Mouse (Mus musculus): ENCODE results near the gene Npsr1. TPM values are rescaled to one million over a fixed set of nuclear protein-coding genes. Genes with fewer than 3 reads are reported as not detected.

The Npsr1 gene
- total RNA-seq, 1 experiment = not detected

DNA sequence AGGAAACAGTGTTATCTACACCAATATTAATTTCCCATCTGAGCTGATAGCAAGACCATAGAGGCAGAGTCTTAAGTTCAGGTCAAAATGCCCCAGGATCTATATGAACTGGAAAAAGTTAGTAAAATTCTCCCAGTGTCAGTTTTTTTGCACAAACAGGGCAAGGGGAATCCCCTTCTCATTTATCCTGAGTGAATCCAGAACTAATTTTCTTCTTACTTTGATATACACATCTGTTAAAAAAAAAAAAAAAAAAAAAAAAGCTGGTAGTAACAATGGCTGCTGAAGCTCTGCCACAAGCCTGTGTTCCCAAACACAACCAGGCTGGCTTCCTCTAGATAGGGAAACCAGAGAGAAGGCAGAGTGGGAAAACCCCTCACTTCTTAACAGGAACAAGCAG is 5.9 kb upstream of the Npsr1 start:
- H3K9me3 ChIP-seq (ENCODE audit: control insufficient read depth, insufficient read depth, low read depth, low read length) = no peaks in the 10 kb centered on the region
- no peak overlapping the region for H3K9ac ChIP-seq (ENCODE audit: insufficient read depth, low read depth, low read length, poor library complexity, severe bottlenecking)

DNA sequence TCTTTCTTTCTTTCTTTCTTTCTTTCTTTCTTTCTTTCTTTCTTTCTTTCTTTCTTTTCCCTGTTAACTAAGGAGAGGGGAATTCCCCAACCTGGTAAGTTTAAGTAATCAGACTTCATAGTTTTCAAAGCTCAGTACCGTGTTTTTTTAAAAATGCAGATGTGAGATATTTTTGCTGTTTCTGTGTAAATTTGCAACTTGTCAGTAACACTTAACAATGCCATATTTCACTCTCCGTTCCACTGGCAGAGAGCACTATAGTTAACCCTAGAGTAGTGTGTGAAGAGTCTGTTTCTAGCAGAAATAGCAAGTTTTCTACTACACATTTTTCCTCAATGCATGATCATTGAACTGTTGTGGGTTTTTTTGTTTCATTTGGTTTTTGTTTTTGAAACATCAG is 730 bp downstream of the Npsr1 start:
- Histone ChIP-seq H3K9ac (ENCODE audit: insufficient read depth, low read depth, low read length, poor library complexity, severe bottlenecking) (no peak overlapping the region), H3K9me3 (ENCODE audit: control insufficient read depth, insufficient read depth, low read depth, low read length) (no peaks in the 10 kb centered on the region), H3K4me3 (ENCODE audit: insufficient read depth in 1 of 2, low read depth in 1 of 2, low read length in 2 of 2, poor library complexity in 1 of 2, severe bottlenecking in 1 of 2) (no peak overlapping the region), H3K27ac (ENCODE audit: insufficient read depth, low read depth, low read length, poor library complexity, severe bottlenecking) (no peak overlapping the region), H3K4me1 (ENCODE audit: control insufficient read depth in 2 of 2, insufficient read depth in 2 of 2, low read length in 2 of 2, poor library complexity in 1 of 2) (no peaks in the 10 kb centered on the region), H3K36me3 (ENCODE audit: control insufficient read depth, insufficient read depth, low read length, poor library complexity, severe bottlenecking) (no peaks in the 10 kb centered on the region)
- TF ChIP-seq ZC3H11A (IDR thresholded peaks at IDR 0.05; ENCODE audit: borderline replicate concordance, low read depth, low read length) (no peak), HCFC1 (IDR thresholded peaks at IDR 0.05; ENCODE audit: borderline replicate concordance, insufficient read depth, low read length) (no peak), CHD2 (IDR thresholded peaks at IDR 0.05; ENCODE audit: low read depth, low read length) (no peak), MAFK (IDR thresholded peaks at IDR 0.05; ENCODE audit: insufficient read depth, low read depth, low read length) (no peak), ZNF384 (IDR thresholded peaks at IDR 0.05; ENCODE audit: low read depth, low read length) (no peak)
- no peak for DNase-seq (ENCODE audit: low read depth, low spot score)
- in situ Hi-C loops (cut with MboI; ENCODE audit: low sequenced_read_pairs in 2 of 2, unreplicated experiment in 2 of 2) = no loop called here

More for the DNA sequence above, 5.9 kb upstream of the Npsr1 start:
- Histone ChIP-seq H3K4me1 (ENCODE audit: control insufficient read depth in 2 of 2, insufficient read depth in 2 of 2, low read length in 2 of 2, poor library complexity in 1 of 2) (no peaks in the 10 kb centered on the region), H3K36me3 (ENCODE audit: control insufficient read depth, insufficient read depth, low read length, poor library complexity, severe bottlenecking) (no peaks in the 10 kb centered on the region), H3K4me3 (ENCODE audit: insufficient read depth in 1 of 2, low read depth in 1 of 2, low read length in 2 of 2, poor library complexity in 1 of 2, severe bottlenecking in 1 of 2) (no peak overlapping the region), H3K27ac (ENCODE audit: insufficient read depth, low read depth, low read length, poor library complexity, severe bottlenecking) (no peak overlapping the region)
- TF ChIP-seq CHD2 (IDR thresholded peaks at IDR 0.05; ENCODE audit: low read depth, low read length) = no peak
- no peak for TF ChIP-seq MAFK (IDR thresholded peaks at IDR 0.05; ENCODE audit: insufficient read depth, low read depth, low read length)
- no peak for TF ChIP-seq HCFC1 (IDR thresholded peaks at IDR 0.05; ENCODE audit: borderline replicate concordance, insufficient read depth, low read length)
- no peak for DNase-seq (ENCODE audit: low read depth, low spot score)
- in situ Hi-C loops (cut with MboI; ENCODE audit: low sequenced_read_pairs in 2 of 2, unreplicated experiment in 2 of 2) = no loop called here

DNA sequence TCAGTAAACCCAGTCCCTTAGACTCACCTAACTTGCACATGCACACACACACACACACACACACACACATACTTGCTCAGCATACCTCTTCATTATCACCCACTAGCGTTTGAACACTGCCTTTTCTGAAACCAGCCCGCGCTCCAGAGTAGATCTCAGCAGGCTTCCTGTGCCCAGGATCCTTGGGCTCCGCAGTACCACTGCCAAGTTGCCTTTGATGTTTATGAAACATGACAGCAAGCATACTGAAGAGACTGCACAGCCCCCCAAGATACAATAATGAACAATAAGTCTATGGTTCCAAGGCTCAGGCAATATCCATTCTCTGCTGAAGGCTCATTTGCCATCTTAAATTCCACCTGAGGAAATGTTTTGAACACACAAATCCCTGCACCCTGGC is 1.8 kb downstream of the Npsr1 start:
- Histone ChIP-seq H3K9me3 (ENCODE audit: control insufficient read depth, insufficient read depth, low read depth, low read length) (no peaks in the 10 kb centered on the region), H3K4me3 (ENCODE audit: insufficient read depth in 1 of 2, low read depth in 1 of 2, low read length in 2 of 2, poor library complexity in 1 of 2, severe bottlenecking in 1 of 2) (no peak overlapping the region), H3K36me3 (ENCODE audit: control insufficient read depth, insufficient read depth, low read length, poor library complexity, severe bottlenecking) (no peaks in the 10 kb centered on the region), H3K27ac (ENCODE audit: insufficient read depth, low read depth, low read length, poor library complexity, severe bottlenecking) (no peak overlapping the region), H3K4me1 (ENCODE audit: control insufficient read depth in 2 of 2, insufficient read depth in 2 of 2, low read length in 2 of 2, poor library complexity in 1 of 2) (no peaks in the 10 kb centered on the region), H3K9ac (ENCODE audit: insufficient read depth, low read depth, low read length, poor library complexity, severe bottlenecking) (no peak overlapping the region)
- TF ChIP-seq ZC3H11A (IDR thresholded peaks at IDR 0.05; ENCODE audit: borderline replicate concordance, low read depth, low read length) (no peak), MAFK (IDR thresholded peaks at IDR 0.05; ENCODE audit: insufficient read depth, low read depth, low read length) (no peak), CHD2 (IDR thresholded peaks at IDR 0.05; ENCODE audit: low read depth, low read length) (no peak), HCFC1 (IDR thresholded peaks at IDR 0.05; ENCODE audit: borderline replicate concordance, insufficient read depth, low read length) (no peak), ZNF384 (IDR thresholded peaks at IDR 0.05; ENCODE audit: low read depth, low read length) (no peak)
- in situ Hi-C loops (cut with MboI; ENCODE audit: low sequenced_read_pairs in 2 of 2, unreplicated experiment in 2 of 2) = no loop called here
- no peak for DNase-seq (ENCODE audit: low read depth, low spot score)

DNA sequence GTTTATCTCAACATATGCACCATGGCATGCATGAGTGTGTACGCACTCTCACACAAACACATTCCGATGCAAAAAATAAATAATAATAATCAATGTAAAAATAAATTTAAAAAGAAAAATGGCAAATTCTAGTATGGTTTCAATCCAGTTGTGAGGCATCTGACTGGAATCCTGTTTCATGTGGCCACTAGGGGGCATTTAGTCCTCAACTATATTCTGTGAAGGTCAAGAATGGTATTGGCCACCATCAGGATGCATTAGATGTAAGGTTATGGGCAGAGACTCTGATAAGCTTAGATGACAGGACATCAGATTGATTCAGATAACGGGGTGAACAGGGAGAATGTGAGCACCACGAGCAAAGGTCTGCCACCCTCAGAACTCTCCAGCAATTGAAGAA is 21.6 kb downstream of the Npsr1 start:
- in situ Hi-C loops (cut with MboI; ENCODE audit: low sequenced_read_pairs in 2 of 2, unreplicated experiment in 2 of 2) = no loop called here
- no peaks in the 10 kb centered on the region for H3K36me3 ChIP-seq (ENCODE audit: control insufficient read depth, insufficient read depth, low read length, poor library complexity, severe bottlenecking)
- no peak overlapping the region for H3K27ac ChIP-seq (ENCODE audit: insufficient read depth, low read depth, low read length, poor library complexity, severe bottlenecking)
- H3K9ac ChIP-seq (ENCODE audit: insufficient read depth, low read depth, low read length, poor library complexity, severe bottlenecking) = no peak overlapping the region
- peak; percentile 12 for DNase-seq (ENCODE audit: low read depth, low spot score)
- peak; percentile 66 for TF ChIP-seq ZC3H11A (IDR thresholded peaks at IDR 0.05; ENCODE audit: borderline replicate concordance, low read depth, low read length)
- no peak for TF ChIP-seq ZNF384 (IDR thresholded peaks at IDR 0.05; ENCODE audit: low read depth, low read length)
- H3K4me1 ChIP-seq (ENCODE audit: control insufficient read depth in 2 of 2, insufficient read depth in 2 of 2, low read length in 2 of 2, poor library complexity in 1 of 2) = no peaks in the 10 kb centered on the region
- H3K9me3 ChIP-seq (ENCODE audit: control insufficient read depth, insufficient read depth, low read depth, low read length) = no peaks in the 10 kb centered on the region
- no peak overlapping the region for H3K4me3 ChIP-seq (ENCODE audit: insufficient read depth in 1 of 2, low read depth in 1 of 2, low read length in 2 of 2, poor library complexity in 1 of 2, severe bottlenecking in 1 of 2)

DNA sequence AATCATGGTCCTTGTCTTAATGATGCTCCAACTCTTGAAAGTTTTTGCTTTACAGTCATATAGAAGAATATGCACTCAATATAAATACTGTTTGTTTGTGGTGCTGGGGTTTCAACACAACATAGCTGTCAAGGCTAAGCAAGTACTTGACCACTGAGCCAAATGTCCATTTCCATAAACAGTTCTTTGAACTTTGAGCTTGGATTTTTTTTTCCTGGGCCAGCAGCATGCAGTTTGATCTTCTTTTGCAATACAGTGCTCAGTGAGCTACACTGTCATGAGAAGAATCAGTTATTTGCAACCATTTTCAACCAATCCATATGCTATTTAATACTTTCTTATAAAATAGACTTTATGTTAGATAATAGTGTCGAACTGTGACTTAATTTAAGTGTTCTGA is 35.3 kb downstream of the Npsr1 start:
- Histone ChIP-seq H3K36me3 (ENCODE audit: control insufficient read depth, insufficient read depth, low read length, poor library complexity, severe bottlenecking) (no peaks in the 10 kb centered on the region), H3K4me3 (ENCODE audit: insufficient read depth in 1 of 2, low read depth in 1 of 2, low read length in 2 of 2, poor library complexity in 1 of 2, severe bottlenecking in 1 of 2) (no peak overlapping the region), H3K9me3 (ENCODE audit: control insufficient read depth, insufficient read depth, low read depth, low read length) (no peaks in the 10 kb centered on the region), H3K27ac (ENCODE audit: insufficient read depth, low read depth, low read length, poor library complexity, severe bottlenecking) (no peak overlapping the region), H3K9ac (ENCODE audit: insufficient read depth, low read depth, low read length, poor library complexity, severe bottlenecking) (no peak overlapping the region), H3K4me1 (ENCODE audit: control insufficient read depth in 2 of 2, insufficient read depth in 2 of 2, low read length in 2 of 2, poor library complexity in 1 of 2) (no peaks in the 10 kb centered on the region)
- TF ChIP-seq ZNF384 (IDR thresholded peaks at IDR 0.05; ENCODE audit: low read depth, low read length) = no peak
- TF ChIP-seq HCFC1 (IDR thresholded peaks at IDR 0.05; ENCODE audit: borderline replicate concordance, insufficient read depth, low read length) = no peak
- no peak for TF ChIP-seq CHD2 (IDR thresholded peaks at IDR 0.05; ENCODE audit: low read depth, low read length)
- no peak for TF ChIP-seq MAFK (IDR thresholded peaks at IDR 0.05; ENCODE audit: insufficient read depth, low read depth, low read length)
- TF ChIP-seq ZC3H11A (IDR thresholded peaks at IDR 0.05; ENCODE audit: borderline replicate concordance, low read depth, low read length) = no peak
- DNase-seq (ENCODE audit: low read depth, low spot score) = no peak
- in situ Hi-C loops (cut with MboI; ENCODE audit: low sequenced_read_pairs in 2 of 2, unreplicated experiment in 2 of 2) = loop anchor here in 1 of 2 experiments (25.0 kb wide), 1 partner anchor 379 kb away; the partner anchor contains the start of gene Dpy19l1

All from ES-E14 (cell line).